Mouse (Mus musculus) midbrain, embryonic 13.5 days (tissue): ENCODE data around the gene Tldc2. TPM values are rescaled to one million over a fixed set of nuclear protein-coding genes. Genes with fewer than 3 reads are reported as not detected.

Experiments
- ATAC-seq: fragments of 200-750 bp; cut with Nextera tagmentation; 2 replicates; pipeline ENCODE4 v1.8.0; 2017; ENCODE audit warnings: mild to moderate bottlenecking, moderate TSS enrichment, moderate library complexity
- H3K27ac ChIP-seq: fragments of 300-500 bp; sonication (generic); 2 replicates; pipeline ENCODE4 v1.5.1; 2015; ENCODE audit warnings: inconsistent platforms, mild to moderate bottlenecking, moderate library complexity
- H3K27me3 ChIP-seq: fragments of 300-500 bp; sonication (generic); 2 replicates; pipeline ENCODE4 v1.6.1; 2015; ENCODE audit warnings: mild to moderate bottlenecking, inconsistent platforms
- H3K36me3 ChIP-seq: fragments of 300-500 bp; sonication (generic); 2 replicates; pipeline ENCODE4 v1.6.1; 2015; ENCODE audit warnings: mild to moderate bottlenecking, inconsistent platforms
- H3K4me1 ChIP-seq: fragments of 300-500 bp; sonication (generic); replicated peaks from 2 replicates; pipeline ENCODE4 v1.6.1; 2015; ENCODE audit warnings: inconsistent platforms
- H3K4me2 ChIP-seq: fragments of 300-500 bp; sonication (generic); replicated peaks from 2 replicates; pipeline ENCODE4 v1.6.1; 2015; ENCODE audit warnings: moderate library complexity, mild to moderate bottlenecking, inconsistent platforms
- H3K4me3 ChIP-seq: fragments of 300-500 bp; sonication (generic); replicated peaks from 2 replicates; pipeline ENCODE4 v1.5.1; 2015; ENCODE audit warnings: mild to moderate bottlenecking, inconsistent platforms
- H3K9ac ChIP-seq: fragments of 300-500 bp; sonication (generic); replicated peaks from 2 replicates; pipeline ENCODE4 v1.6.1; 2015; ENCODE audit warnings: mild to moderate bottlenecking, inconsistent platforms
- H3K9me3 ChIP-seq: fragments of 300-500 bp; sonication (generic); 2 replicates; pipeline ENCODE4 v1.6.1; 2016; ENCODE audit warnings: mild to moderate bottlenecking, inconsistent platforms
- WGBS: fragments of 180-500 bp; shearing (Covaris S2); methylation state at CpG from one replicate; pipeline ENCODE4 v1.1.7; 2015; 5-methylcytosine and 5-hydroxymethylcytosine counted together
- polyA plus RNA-seq: library from polyadenylated mRNA; unstranded; fragments of >200 nt; fragmentation: Nextera tagmentation; extraction: Ambion mirVana; gene quantifications from 2 replicates; pipeline ENCODE4 v1.2.1, GENCODE M21; 2015

Tldc2 gene
- not detected in 2 replicates for polyA plus RNA-seq

DNA sequence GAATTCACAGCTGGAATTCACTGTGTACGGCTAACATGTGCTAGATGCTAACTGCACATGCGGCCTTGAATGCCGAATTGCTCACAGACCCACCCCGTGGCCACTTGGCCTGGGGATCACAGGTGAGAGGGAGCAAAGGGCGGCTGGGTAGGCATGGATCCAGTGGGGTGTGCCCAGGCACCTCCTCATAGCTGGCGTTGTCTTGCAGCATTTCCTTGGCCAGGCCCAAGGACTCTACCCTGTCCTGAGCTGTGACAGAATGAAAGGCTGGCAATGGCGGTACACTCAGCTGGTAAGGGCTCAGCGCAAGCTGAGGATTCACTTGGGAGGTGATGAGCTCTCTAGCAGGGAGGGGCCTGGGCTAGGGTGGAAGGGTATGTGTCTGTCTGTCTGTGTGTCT, at the start of gene Tldc2:
Gene Tldc2 (plus strand): TSS at position 260 of the 400 bp plus-strand sequence.
- no peaks in the 10 kb centered on the region for H3K36me3 ChIP-seq
- no peaks in the 10 kb centered on the region for H3K9me3 ChIP-seq
- no peak within 1 kb of the TSS for H3K4me3 ChIP-seq
- no peaks in the 10 kb centered on the region for H3K27me3 ChIP-seq
- no peak within 1 kb of the TSS for H3K4me2 ChIP-seq
- no peak for ATAC-seq
- peaks cover 7% of the 10 kb centered on the region for H3K4me1 ChIP-seq
- 89% methylated on average over 8 of the region's 8 CpGs for WGBS
- no peak within 1 kb of the TSS for H3K27ac ChIP-seq
- no peak within 1 kb of the TSS for H3K9ac ChIP-seq

DNA sequence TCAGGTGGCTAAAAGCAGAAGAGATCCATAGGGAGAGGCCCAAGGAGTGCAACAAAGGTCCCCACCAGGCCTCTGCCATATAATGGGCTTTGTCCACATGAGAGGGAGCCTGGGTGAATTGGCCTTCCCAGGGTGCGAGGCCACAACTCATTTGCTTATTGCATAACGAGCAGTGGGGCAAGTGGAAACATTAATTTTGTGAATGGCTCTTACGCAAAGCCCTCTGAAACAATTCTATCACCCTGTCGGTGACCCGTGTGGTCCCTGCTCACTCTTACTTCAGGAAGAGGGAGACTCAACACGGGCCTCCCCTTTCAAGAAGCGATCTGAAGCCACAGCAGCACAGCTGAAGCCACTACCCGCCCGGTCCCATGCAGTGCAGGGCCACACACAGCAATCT, 49.6 kb upstream of the Tldc2 start:
- Histone ChIP-seq H3K9me3 (no peaks in the 10 kb centered on the region), H3K4me1 (no peaks in the 10 kb centered on the region), H3K27me3 (no peaks in the 10 kb centered on the region), H3K4me3 (no peak overlapping the region), H3K9ac (no peak overlapping the region), H3K27ac (no peak overlapping the region; the same call in 1 of the 2 replicates), H3K4me2 (no peak overlapping the region), H3K36me3 (peaks cover 87% of the 10 kb centered on the region)
- 80% methylated on average over 9 of the region's 9 CpGs for WGBS
- ATAC-seq, result no peak

DNA sequence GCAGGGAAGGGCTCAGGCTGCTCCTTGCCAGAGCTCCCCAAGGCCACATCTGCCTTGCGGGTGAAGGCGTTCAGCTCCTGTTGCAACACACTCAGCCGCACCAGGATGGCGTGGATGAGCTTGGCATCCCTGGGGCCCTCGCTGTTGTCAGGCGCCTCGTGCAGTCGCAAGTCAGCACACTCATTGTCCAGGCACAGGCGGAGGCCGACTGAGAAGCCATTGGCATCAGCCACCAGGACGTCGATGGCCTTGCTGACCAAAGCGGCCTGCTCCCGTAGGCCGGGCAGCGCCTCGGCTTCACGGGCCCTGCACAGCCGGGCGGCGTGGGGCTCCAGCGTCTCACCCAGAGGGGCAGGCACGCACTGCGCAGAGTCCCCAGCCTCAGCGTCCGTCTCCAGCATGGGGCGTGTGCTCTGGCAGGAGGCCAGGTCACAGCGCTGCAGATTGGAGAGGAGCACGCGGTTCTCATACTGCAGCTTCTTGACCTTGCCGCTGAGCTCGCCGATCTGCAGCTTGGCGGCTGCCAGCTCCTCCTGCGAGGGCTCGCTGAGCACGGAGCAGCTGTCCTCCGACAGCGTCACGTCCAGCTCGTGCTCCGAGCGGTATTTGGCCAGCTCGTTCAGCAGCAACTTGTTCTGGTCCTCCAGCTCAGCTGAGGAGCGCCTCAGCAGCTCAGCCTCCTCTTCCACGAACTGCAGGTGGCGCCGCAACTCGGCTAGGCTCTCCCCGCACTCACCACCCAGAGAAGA, 46.8 kb upstream of the Tldc2 start:
- peak; percentile 75 for ATAC-seq
- Histone ChIP-seq H3K4me1 (no peaks in the 10 kb centered on the region), H3K4me3 (no peak overlapping the region), H3K9ac (no peak overlapping the region), H3K9me3 (no peaks in the 10 kb centered on the region), H3K27ac (peak overlapping the region; percentile 6), H3K36me3 (peaks cover 83% of the 10 kb centered on the region), H3K27me3 (no peaks in the 10 kb centered on the region), H3K4me2 (no peak overlapping the region)
- 88% methylated on average over 50 of the region's 50 CpGs for WGBS

DNA sequence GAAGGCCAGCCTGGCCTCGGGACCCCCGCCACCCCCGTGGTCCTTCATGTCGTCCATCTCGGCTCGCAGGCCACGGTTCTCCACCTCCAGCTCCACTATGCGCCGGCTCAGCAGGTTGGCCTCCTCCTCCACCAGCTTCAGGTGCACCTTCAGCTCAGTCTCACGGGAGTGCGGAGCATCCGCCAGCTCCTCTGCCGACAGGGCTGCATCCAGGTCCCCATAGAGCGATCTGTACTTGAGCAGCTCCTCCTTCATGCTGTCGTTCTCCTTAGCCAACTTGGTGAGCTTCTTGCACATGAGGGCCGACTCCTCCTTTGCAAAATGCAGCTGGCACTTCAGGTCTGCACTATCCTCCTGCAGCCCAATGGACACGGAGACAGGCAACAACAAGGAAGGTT, 46.2 kb upstream of the Tldc2 start:
- Histone ChIP-seq H3K27ac (0 out of 2 replicates have a peak overlapping the region, but pooled peaks have one; percentile 6), H3K36me3 (peaks cover 83% of the 10 kb centered on the region), H3K4me2 (no peak overlapping the region), H3K9ac (no peak overlapping the region), H3K27me3 (no peaks in the 10 kb centered on the region), H3K4me1 (no peaks in the 10 kb centered on the region), H3K9me3 (no peaks in the 10 kb centered on the region), H3K4me3 (no peak overlapping the region)
- WGBS, result 87% methylated on average over 17 of the region's 17 CpGs
- no peak for ATAC-seq

DNA sequence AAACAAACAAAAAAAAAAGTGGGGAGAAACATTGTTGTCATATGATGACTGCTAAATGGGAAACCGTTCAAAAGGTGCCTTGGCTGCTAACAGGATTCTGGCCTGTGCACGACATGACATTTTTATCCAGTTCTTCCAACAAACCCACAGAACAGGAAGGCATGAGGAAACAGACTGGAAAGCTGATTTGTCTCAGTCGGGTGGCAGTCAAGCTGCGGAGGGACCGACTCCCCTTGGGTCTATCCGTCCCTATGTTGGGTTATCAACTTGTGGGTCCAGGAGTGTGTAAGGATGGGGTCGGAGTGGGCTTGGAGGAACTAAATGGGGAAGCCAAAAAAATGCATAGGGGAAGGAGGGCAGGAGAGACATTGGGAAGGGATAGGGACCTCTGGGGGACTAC, 45.4 kb upstream of the Tldc2 start:
- Histone ChIP-seq H3K27me3 (no peaks in the 10 kb centered on the region), H3K36me3 (peaks cover 85% of the 10 kb centered on the region), H3K27ac (no peak overlapping the region), H3K4me1 (no peaks in the 10 kb centered on the region), H3K9me3 (no peaks in the 10 kb centered on the region), H3K4me3 (no peak overlapping the region), H3K4me2 (no peak overlapping the region), H3K9ac (no peak overlapping the region)
- 92% methylated on average over 7 of the region's 7 CpGs for WGBS
- no peak for ATAC-seq

DNA sequence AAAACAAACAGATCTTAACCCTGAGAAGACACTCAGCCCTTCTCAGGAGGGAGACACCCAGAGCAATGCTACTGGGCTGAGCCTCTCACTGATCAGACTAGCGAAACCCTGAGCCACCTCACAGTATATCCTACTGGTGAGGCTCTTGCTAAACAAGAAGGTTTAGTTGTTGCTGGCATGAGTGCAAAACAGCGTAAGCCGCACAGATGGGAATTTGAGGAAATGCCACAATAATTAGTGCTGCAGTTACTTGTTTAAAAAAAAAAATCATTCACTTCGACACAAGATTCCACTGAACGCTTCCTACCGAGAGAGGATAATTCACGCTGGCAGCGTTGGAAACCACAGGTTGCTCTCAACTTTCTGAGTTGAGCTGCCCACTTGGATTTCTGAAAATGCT, 43.3 kb upstream of the Tldc2 start:
- ATAC-seq, result no peak
- Histone ChIP-seq H3K4me1 (peaks cover 9% of the 10 kb centered on the region), H3K27me3 (no peaks in the 10 kb centered on the region), H3K4me2 (no peak overlapping the region), H3K4me3 (no peak overlapping the region), H3K27ac (0 out of 2 replicates have a peak overlapping the region, but pooled peaks have one; percentile 17), H3K9ac (no peak overlapping the region), H3K9me3 (no peaks in the 10 kb centered on the region), H3K36me3 (peaks cover 78% of the 10 kb centered on the region)
- WGBS, result 93% methylated on average over 8 of the region's 8 CpGs

DNA sequence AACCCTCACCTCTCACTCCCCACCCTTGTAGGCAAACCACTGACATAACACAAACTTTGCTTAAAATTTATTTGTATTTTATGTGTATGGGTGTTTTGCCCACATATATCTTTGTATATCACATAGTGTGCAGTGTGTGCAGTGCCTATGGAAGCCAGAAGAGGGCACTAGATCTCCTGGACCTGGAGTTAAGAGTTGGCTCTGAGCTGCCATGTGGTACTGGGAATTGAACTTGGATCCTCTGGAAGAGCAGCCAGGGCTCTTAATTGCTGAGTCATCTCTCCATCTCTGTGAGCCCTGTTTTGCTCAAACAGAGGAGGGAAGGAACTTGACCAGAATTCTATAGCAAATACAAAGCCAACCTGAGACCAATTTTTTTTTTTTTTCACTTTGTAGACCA, 42.9 kb upstream of the Tldc2 start:
- peaks cover 78% of the 10 kb centered on the region for H3K36me3 ChIP-seq
- ATAC-seq, result no peak
- H3K4me1 ChIP-seq, result peaks cover 13% of the 10 kb centered on the region
- H3K27me3 ChIP-seq, result no peaks in the 10 kb centered on the region
- H3K4me3 ChIP-seq, result no peak overlapping the region
- no peak overlapping the region for H3K27ac ChIP-seq
- H3K4me2 ChIP-seq, result no peak overlapping the region
- H3K9ac ChIP-seq, result no peak overlapping the region
- H3K9me3 ChIP-seq, result no peaks in the 10 kb centered on the region

DNA sequence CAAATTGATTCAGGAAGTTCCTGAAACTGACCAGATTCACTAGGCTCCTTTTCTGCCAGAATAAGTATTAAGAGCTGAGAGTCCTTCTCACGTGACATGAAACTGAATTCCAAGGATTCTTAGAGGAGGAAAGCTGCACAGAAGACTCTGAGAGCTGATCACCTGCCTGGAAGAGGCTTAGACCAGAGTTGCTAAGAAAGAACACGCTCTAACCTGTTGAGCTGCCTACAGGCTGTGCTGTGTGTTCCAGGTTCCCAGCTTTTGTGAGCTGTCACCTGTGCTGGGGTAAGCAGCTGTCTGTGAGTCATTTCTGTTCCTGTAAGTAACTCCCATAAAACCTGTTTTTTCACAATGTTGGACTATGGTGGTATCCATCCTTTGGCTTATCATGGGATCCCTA, 40.9 kb upstream of the Tldc2 start:
- Histone ChIP-seq H3K4me1 (peaks cover 33% of the 10 kb centered on the region), H3K27me3 (no peaks in the 10 kb centered on the region), H3K9ac (no peak overlapping the region), H3K9me3 (no peaks in the 10 kb centered on the region), H3K4me2 (no peak overlapping the region), H3K4me3 (no peak overlapping the region), H3K36me3 (peaks cover 59% of the 10 kb centered on the region), H3K27ac (no peak overlapping the region)
- ATAC-seq, result no peak
- 99% methylated on average over 2 of the region's 2 CpGs for WGBS

DNA sequence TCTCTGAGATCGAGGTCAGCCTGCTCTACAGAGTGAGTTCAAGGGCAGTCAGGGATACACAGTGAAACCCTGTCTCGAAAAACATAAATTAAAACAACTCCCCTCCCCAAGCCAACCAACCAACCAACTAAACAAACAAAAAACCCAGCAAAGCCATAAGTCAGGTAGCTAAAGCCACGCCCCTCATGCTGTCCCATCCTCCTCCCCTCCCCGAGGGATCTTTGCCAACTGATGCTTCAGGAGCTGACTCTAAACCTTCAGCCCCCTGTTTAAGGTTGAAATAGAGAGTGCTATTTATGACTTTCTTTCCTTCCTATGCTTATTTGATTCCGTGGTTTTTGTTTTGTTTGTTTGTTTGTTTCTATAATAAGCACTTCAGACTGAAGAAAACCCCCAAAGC, 39.9 kb upstream of the Tldc2 start:
- Histone ChIP-seq H3K4me3 (no peak overlapping the region), H3K27ac (no peak overlapping the region), H3K9ac (no peak overlapping the region), H3K36me3 (peaks cover 57% of the 10 kb centered on the region), H3K9me3 (no peaks in the 10 kb centered on the region), H3K4me1 (peaks cover 40% of the 10 kb centered on the region), H3K4me2 (no peak overlapping the region), H3K27me3 (no peaks in the 10 kb centered on the region)
- ATAC-seq, result no peak
- WGBS, result 94% methylated on average over 5 of the region's 5 CpGs

DNA sequence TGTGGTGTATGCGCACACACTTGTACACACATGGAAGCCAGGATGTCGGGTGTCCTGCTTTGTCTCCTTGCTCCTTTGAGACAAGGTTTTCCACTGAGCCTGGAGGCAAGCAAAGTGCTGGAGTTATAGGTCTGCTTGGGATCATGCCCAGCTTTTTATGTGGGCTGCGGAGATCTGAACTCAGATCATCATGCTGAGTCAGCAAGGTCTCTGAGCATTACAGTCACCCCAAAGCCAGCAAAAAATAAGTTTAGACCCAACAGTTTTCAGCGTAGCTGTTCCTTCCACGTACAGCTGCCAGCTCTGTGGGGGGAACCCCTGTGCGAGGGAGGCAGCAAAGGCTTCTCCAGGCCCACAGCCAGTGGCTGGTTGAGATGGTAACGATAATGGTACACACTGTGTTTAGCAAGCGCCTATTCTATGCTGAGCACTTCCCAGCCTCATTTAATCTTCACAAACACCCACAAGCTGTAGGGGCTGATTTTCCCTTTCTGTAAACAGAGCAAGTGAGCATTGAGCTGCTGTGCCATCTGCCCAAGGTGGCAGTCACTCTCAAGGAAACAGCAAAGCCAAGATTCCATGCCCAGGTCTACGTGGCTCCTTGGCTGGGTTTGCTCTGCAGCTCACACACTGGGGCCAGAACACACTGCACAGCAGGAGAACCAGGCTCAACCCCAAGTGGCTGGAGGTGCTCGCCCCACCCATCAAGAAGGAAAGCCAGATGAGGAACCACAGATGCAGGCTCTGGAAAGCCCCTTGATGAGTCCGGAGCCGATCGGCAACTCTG, 38.3 kb upstream of the Tldc2 start:
- Histone ChIP-seq H3K27me3 (no peaks in the 10 kb centered on the region), H3K9ac (0 out of 2 replicates have a peak overlapping the region, but pooled peaks have one; percentile 11), H3K36me3 (peaks cover 71% of the 10 kb centered on the region), H3K4me1 (peaks cover 47% of the 10 kb centered on the region), H3K27ac (peak overlapping the region; percentile 95), H3K4me3 (no peak overlapping the region), H3K9me3 (no peaks in the 10 kb centered on the region), H3K4me2 (no peak overlapping the region)
- ATAC-seq, result no peak
- WGBS, result 86% methylated on average over 13 of the region's 13 CpGs

DNA sequence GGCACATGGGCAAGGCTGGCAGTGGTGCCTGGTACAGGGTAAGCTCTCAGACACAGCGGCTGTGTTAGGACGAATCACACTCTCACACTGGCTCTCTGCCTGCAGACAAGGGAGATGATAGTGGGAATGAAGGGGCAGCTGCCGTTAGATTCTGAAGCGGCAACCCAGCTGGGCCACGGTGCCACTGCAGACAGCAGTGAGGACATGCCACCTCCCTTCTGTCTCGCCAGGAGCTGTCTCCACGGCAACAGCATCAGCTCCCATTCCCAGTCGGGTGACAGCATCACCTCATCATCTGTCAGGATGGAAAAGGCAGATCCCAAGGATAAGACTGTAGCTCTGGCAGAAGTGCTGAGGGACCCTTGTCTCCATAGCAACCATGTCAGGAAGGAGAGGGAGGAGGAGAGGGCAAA, 37.0 kb upstream of the Tldc2 start:
- Histone ChIP-seq H3K27me3 (no peaks in the 10 kb centered on the region), H3K9me3 (no peaks in the 10 kb centered on the region), H3K4me1 (peaks cover 47% of the 10 kb centered on the region), H3K4me2 (peak overlapping the region; percentile 48), H3K36me3 (peaks cover 69% of the 10 kb centered on the region), H3K4me3 (peak overlapping the region; percentile 23), H3K9ac (peak overlapping the region; percentile 37; the same call in 1 of the 2 replicates), H3K27ac (peak overlapping the region; percentile 95)
- 26% methylated on average over 8 of the region's 8 CpGs for WGBS
- peak; percentile 93 for ATAC-seq

DNA sequence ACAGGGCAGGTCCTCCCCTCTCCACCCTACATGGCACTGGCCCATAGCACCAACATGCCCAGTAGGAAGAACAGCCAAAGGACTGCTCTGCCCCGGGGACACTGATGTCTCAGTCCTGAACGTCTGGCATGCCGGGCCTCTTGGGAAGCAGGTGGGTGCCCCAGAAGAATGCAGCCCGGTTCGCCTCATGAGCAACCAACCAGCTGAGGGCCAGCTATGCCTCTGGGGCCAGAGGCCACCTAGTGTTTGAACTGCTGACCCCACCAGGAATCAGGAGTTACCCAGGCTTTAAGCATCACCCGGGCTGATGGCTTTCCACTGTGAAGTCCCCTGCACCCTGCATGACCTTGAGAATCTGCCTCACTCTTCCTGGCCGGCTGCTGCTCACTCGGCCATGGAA, 34.4 kb upstream of the Tldc2 start:
- WGBS, result 83% methylated on average over 8 of the region's 8 CpGs
- peaks cover 62% of the 10 kb centered on the region for H3K36me3 ChIP-seq
- no peak overlapping the region for H3K9ac ChIP-seq
- no peak overlapping the region for H3K4me3 ChIP-seq
- no peak overlapping the region for H3K4me2 ChIP-seq
- H3K27ac ChIP-seq, result peak overlapping the region; percentile 25; the same call in 1 of the 2 replicates
- ATAC-seq, result no peak
- H3K9me3 ChIP-seq, result no peaks in the 10 kb centered on the region
- H3K27me3 ChIP-seq, result no peaks in the 10 kb centered on the region
- H3K4me1 ChIP-seq, result peaks cover 51% of the 10 kb centered on the region
